In genomic region chr3:16853992-16854391, GRCm38 (mm10) we compare ENCODE assay signal across 17 mouse cellular contexts.
A peak's percentile ranks its signal among the peaks of the same experiment; 100 is the strongest.
DNase-seq lines count a peak whose midpoint lies in the region; ATAC-seq lines count a peak whose summit lies in the region.
"Had no signal": no experiment of that assay in that cellular context is flagged by ENCODE, and none has a peak within 500 bp of the region (broad histone marks: within the 10 kb centered on the region; RNA-seq: fewer than 3 reads in every experiment).

No protein-coding gene starts in this region.

- no peaks in the 10 kb centered on the region for H3K27me3 ChIP-seq in hindbrain, embryonic 13.5 days
- H3K27me3 ChIP-seq in midbrain, embryonic 15.5 days (replicated peaks) = no peaks in the 10 kb centered on the region
- H3K27me3 ChIP-seq: embryonic facial prominence, embryonic 12.5 days had no signal

- peak overlapping the region; percentile 93 for H3K27ac ChIP-seq in hindbrain, embryonic 13.5 days
- peak overlapping the region; percentile 86 for H3K27ac ChIP-seq in midbrain, embryonic 15.5 days
- H3K27ac ChIP-seq: embryonic facial prominence, embryonic 12.5 days; limb, embryonic 10.5 days; liver, embryonic 14.5 days had no signal

- H3K9me3 ChIP-seq in hindbrain, embryonic 13.5 days = no peaks in the 10 kb centered on the region
- H3K9me3 ChIP-seq in midbrain, embryonic 15.5 days = no peaks in the 10 kb centered on the region
- H3K9me3 ChIP-seq: embryonic facial prominence, embryonic 12.5 days; limb, embryonic 10.5 days had no signal

- WGBS in hindbrain, embryonic 13.5 days = 23% methylated on average over 5 of the region's 5 CpGs
- WGBS in midbrain, embryonic 15.5 days = 20% methylated on average over 5 of the region's 5 CpGs

- H3K4me3 ChIP-seq in hindbrain, embryonic 13.5 days = no peak overlapping the region
- no peak overlapping the region for H3K4me3 ChIP-seq in midbrain, embryonic 15.5 days
- H3K4me3 ChIP-seq: embryonic facial prominence, embryonic 12.5 days; limb, embryonic 10.5 days; myocyte had no signal

- peak overlapping the region; percentile 60; the same call in 1 of the 2 replicates for H3K9ac ChIP-seq in hindbrain, embryonic 13.5 days
- no peak overlapping the region for H3K9ac ChIP-seq in midbrain, embryonic 15.5 days
- H3K9ac ChIP-seq: embryonic facial prominence, embryonic 12.5 days; liver, embryonic 14.5 days had no signal

- peak overlapping the region; percentile 25; the same call in 1 of the 2 replicates for H3K4me2 ChIP-seq in hindbrain, embryonic 13.5 days
- H3K4me2 ChIP-seq in midbrain, embryonic 15.5 days = peak overlapping the region; percentile 24; the same call in 1 of the 2 replicates
- H3K4me2 ChIP-seq: embryonic facial prominence, embryonic 12.5 days had no signal

- H3K36me3 ChIP-seq in hindbrain, embryonic 13.5 days = no peaks in the 10 kb centered on the region
- H3K36me3 ChIP-seq in midbrain, embryonic 15.5 days (replicated peaks) = no peaks in the 10 kb centered on the region
- H3K36me3 ChIP-seq: embryonic facial prominence, embryonic 12.5 days; limb, embryonic 10.5 days had no signal

- peak; percentile 86 for ATAC-seq in hindbrain, embryonic 13.5 days (ENCODE audit: low FRiP score)
- peak; percentile 91 for ATAC-seq in midbrain, embryonic 15.5 days (replicated peaks)
- no peak for ATAC-seq in monocyte, adult 5-6 weeks (replicated peaks; ENCODE audit: insufficient number of reproducible peaks, low FRiP score, low TSS enrichment, poor library complexity, severe bottlenecking)

- peaks cover 21% of the 10 kb centered on the region for H3K4me1 ChIP-seq in hindbrain, embryonic 13.5 days (replicated peaks)
- peaks cover 15% of the 10 kb centered on the region; the same call in 1 of the 2 replicates for H3K4me1 ChIP-seq in midbrain, embryonic 15.5 days
- H3K4me1 ChIP-seq: embryonic facial prominence, embryonic 12.5 days; limb, embryonic 10.5 days had no signal

- DNase-seq in adrenal gland, postnatal 14 days = peak; percentile 9
- DNase-seq in adrenal gland, adult 18-20 months (ENCODE audit: low spot score in 2 of 2) = no peak
- DNase-seq in brain, adult 2 months (ENCODE audit: low read depth, low spot score) = peak; percentile 38
- no peak for DNase-seq in layer of hippocampus, adult 9-11 months
- DNase-seq in thymus, postnatal 14 days = no peak
- DNase-seq: cerebellum, adult 2 months; heart, postnatal 36 days; kidney, adult 9 months; right cerebral cortex, postnatal 25 days; thymus, postnatal 25 days had no signal

Comparison
In these comparisons a context has a peak if more than half of its experiments do, and no peak if none do; other contexts are left out.
1. DNase-seq: peak in adrenal gland, postnatal 14 days (single experiment) and brain, adult 2 months (single experiment); none in adrenal gland, adult 18-20 months (0 of 2), layer of hippocampus, adult 9-11 months (single experiment) and thymus, postnatal 14 days (single experiment).